Mouse (Mus musculus) embryonic facial prominence, embryonic 14.5 days (tissue): ENCODE data around the gene Nmnat1. TPM values are rescaled to one million over a fixed set of nuclear protein-coding genes. Genes with fewer than 3 reads are reported as not detected.
"Not testable (repeated sequence)": the region's sequence is repeated elsewhere in the genome, so short reads cannot be mapped to it uniquely, and the experiment has no call there.

ENCODE experiments used
- ATAC-seq: fragments of 200-750 bp; cut with Nextera tagmentation; 2 replicates; pipeline ENCODE4 v1.8.0; 2017; ENCODE audit warnings: low read depth, moderate number of reproducible peaks, moderate TSS enrichment
- DNase-seq: peaks from one replicate; pipeline ENCODE4 v3.0.0-alpha.2; 2015; ENCODE audit warnings: low spot score
- H3K27ac ChIP-seq: fragments of 300-500 bp; sonication (generic); replicated peaks from 2 replicates; pipeline ENCODE4 v1.5.1; 2014; ENCODE audit warnings: low read depth, mild to moderate bottlenecking, low read length, moderate library complexity
- H3K27me3 ChIP-seq: fragments of 300-500 bp; sonication (generic); replicated peaks from 2 replicates; pipeline ENCODE4 v1.6.1; 2014; ENCODE audit warnings: low read length; ENCODE audit not compliant: control insufficient read depth, insufficient read depth
- H3K36me3 ChIP-seq: fragments of 300-500 bp; sonication (generic); 2 replicates; pipeline ENCODE4 v1.6.1; 2014; ENCODE audit warnings: low read length, mixed read lengths; ENCODE audit not compliant: control insufficient read depth, insufficient read depth
- H3K4me1 ChIP-seq: fragments of 300-500 bp; sonication (generic); 2 replicates; pipeline ENCODE4 v1.6.1; 2014; ENCODE audit warnings: antibody characterized with exemption, low read length; ENCODE audit not compliant: control insufficient read depth, insufficient read depth
- H3K4me2 ChIP-seq: fragments of 300-500 bp; sonication (generic); 2 replicates; pipeline ENCODE4 v1.6.1; 2014; ENCODE audit warnings: low read depth, mild to moderate bottlenecking, low read length, moderate library complexity, mixed read lengths
- H3K4me3 ChIP-seq: fragments of 300-500 bp; sonication (generic); 2 replicates; pipeline ENCODE4 v1.5.1; 2014; ENCODE audit warnings: low read depth, mild to moderate bottlenecking, low read length
- H3K9ac ChIP-seq: fragments of 300-500 bp; sonication (generic); 2 replicates; pipeline ENCODE4 v1.6.1; 2014; ENCODE audit warnings: low read depth, mild to moderate bottlenecking, low read length, moderate library complexity, mixed read lengths
- H3K9me3 ChIP-seq: fragments of 300-500 bp; sonication (generic); 2 replicates; pipeline ENCODE4 v1.6.1; 2016; ENCODE audit warnings: low read length; ENCODE audit not compliant: control insufficient read depth
- WGBS: fragments of 180-500 bp; shearing (Covaris S2); extraction: QIAGEN DNeasy Blood & Tissue Kit; methylation state at CpG from one replicate; pipeline ENCODE4 v1.1.7; 2014; 5-methylcytosine and 5-hydroxymethylcytosine counted together
- polyA plus RNA-seq: library from polyadenylated mRNA; unstranded; fragments of >200 nt; fragmentation: Nextera tagmentation; extraction: Ambion mirVana; gene quantifications from 2 replicates; pipeline ENCODE4 v1.2.1, GENCODE M21; 2014

Nmnat1 gene
- polyA plus RNA-seq, 1 experiment from 2014 or later: 7.2 TPM

DNA sequence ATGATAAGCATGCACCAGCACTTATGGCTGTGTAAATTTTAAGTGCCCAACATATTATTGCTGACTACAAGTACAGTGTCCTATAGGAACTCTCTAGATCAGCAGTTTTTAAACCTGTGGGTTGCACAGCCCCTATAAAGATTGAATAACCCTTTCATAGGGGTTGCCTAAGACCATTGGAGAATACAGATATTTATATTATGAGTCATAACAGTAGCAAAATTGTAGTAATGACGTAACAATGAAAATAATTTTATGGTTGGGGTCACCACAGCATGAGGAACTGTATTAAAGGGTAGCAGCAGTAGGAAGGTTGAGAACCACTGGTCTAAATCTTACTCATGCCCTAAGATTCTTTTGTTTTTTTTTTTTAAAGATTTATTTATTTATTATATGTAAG is 25.6 kb downstream of the Nmnat1 start:
- Histone ChIP-seq H3K9me3 (no peaks in the 10 kb centered on the region), H3K9ac (no peak overlapping the region), H3K4me2 (no peak overlapping the region), H3K4me3 (no peak overlapping the region), H3K27me3 (no peaks in the 10 kb centered on the region), H3K27ac (no peak overlapping the region), H3K4me1 (no peaks in the 10 kb centered on the region), H3K36me3 (no peaks in the 10 kb centered on the region)
- DNase-seq (no peak), ATAC-seq (no peak)
- 83% methylated on average over 1 of the region's 1 CpGs for WGBS

GRCm38 (mm10) chr4:149458526-149458925 is 26.5 kb downstream of the Nmnat1 start:
- no peaks in the 10 kb centered on the region for H3K27me3 ChIP-seq
- H3K4me2 ChIP-seq: no peak overlapping the region
- no peaks in the 10 kb centered on the region for H3K36me3 ChIP-seq
- no peaks in the 10 kb centered on the region for H3K9me3 ChIP-seq
- H3K4me1 ChIP-seq: no peaks in the 10 kb centered on the region
- no peak overlapping the region for H3K4me3 ChIP-seq
- WGBS: 33% methylated on average over 5 of the region's 5 CpGs
- DNase-seq: no peak
- H3K9ac ChIP-seq: no peak overlapping the region
- H3K27ac ChIP-seq: no peak overlapping the region
- ATAC-seq: no peak

DNA sequence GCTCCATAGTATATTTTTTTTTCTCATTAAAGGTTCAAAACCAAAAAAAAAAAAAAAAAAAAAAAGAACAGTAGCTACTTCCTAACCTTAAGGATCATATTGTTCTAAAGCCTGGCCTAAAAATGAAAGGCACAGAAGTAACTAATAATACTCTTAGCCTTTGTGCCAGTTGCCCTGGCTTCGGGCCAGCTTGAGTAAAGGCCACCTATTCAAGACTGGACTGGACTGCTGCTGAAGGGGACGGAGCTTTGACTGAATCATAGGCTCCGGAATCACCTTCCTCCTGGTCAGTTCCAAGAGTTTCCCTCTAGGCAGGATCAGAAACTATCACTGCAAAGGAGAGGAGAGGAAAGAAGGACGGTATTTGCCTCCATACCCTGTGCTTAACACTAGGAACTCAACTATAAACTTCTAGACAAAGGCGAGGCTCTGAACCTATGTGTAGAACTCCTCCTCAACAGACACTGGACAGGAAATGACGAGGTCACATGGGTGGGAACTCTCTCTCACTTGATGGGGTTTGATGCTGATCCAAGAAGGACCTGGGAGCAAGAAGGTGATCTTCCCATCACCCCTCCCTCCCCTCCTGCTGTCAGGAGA is 27.1 kb downstream of the Nmnat1 start:
- DNase-seq (peak; percentile 9), ATAC-seq (no peak)
- H3K36me3 ChIP-seq: no peaks in the 10 kb centered on the region
- no peaks in the 10 kb centered on the region for H3K9me3 ChIP-seq
- 69% methylated on average over 6 of the region's 6 CpGs for WGBS
- H3K4me1 ChIP-seq: no peaks in the 10 kb centered on the region
- no peak overlapping the region for H3K9ac ChIP-seq
- no peak overlapping the region for H3K4me2 ChIP-seq
- no peaks in the 10 kb centered on the region for H3K27me3 ChIP-seq
- H3K27ac ChIP-seq: no peak overlapping the region
- H3K4me3 ChIP-seq: no peak overlapping the region

DNA sequence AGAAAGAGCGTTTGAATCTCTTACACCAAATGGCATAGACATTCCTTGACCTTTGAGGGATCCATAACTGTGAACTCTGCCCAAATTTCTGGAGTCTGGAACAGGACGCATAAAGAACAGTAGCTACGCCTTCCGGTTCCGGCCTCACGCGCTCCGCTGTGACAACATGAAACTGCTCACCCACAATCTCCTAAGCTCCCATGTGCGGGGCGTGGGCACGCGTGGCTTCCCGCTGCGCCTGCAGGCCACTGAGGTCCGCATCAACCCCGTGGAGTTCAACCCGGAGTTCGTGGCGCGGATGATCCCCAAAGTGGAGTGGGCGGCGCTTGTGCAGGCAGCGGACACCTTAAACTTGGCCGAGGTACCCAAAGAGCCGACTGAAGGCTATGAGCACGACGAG is 27.8 kb downstream of the Nmnat1 start:
- not testable (repeated sequence) for H3K9me3 ChIP-seq, DNase-seq, H3K4me2 ChIP-seq, ATAC-seq, H3K36me3 ChIP-seq, H3K4me3 ChIP-seq, H3K27ac ChIP-seq, H3K27me3 ChIP-seq, H3K4me1 ChIP-seq, H3K9ac ChIP-seq
- WGBS: 87% methylated on average over 24 of the region's 27 CpGs

- H3K9me3 ChIP-seq: no peaks in the 10 kb centered on the region
- H3K4me3 ChIP-seq: no peak within 1 kb of the TSS
- no peaks in the 10 kb centered on the region for H3K4me1 ChIP-seq
- H3K27ac ChIP-seq: no peak within 1 kb of the TSS
- DNase-seq: no peak
- H3K4me2 ChIP-seq: no peak within 1 kb of the TSS
- no peaks in the 10 kb centered on the region for H3K36me3 ChIP-seq
- no peaks in the 10 kb centered on the region for H3K27me3 ChIP-seq
- WGBS: 54% methylated on average over 8 of the region's 8 CpGs
- H3K9ac ChIP-seq: no peak within 1 kb of the TSS
- no peak for ATAC-seq
Observed at GRCm38 (mm10) chr4:149454879-149455278, 30.1 kb downstream of the Nmnat1 start, which contains the start of gene Rbp7. Gene Rbp7 (minus strand): TSS chr4:149454978.

DNA sequence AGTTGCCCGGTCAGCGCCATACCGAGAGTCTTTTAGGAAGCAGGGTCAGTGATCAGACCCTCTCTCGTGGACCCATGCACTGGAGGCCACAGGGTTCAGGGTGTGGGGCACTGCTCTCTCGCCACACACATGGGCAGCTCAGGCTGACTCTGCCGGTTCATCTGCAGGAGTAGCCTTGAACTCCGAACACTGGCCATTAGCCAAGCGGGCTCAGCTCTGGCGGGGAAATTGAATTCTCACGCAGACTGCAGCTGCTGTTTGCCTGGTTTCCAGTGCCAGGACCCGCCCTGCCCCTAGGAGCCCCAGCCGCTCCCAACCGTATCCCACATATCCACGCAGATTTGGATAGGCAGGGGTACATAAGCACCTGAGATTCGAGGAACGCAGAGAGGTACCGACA is 30.7 kb downstream of the Nmnat1 start:
- no peaks in the 10 kb centered on the region for H3K27me3 ChIP-seq
- no peak overlapping the region for H3K27ac ChIP-seq
- WGBS: 76% methylated on average over 15 of the region's 17 CpGs
- no peaks in the 10 kb centered on the region for H3K9me3 ChIP-seq
- no peaks in the 10 kb centered on the region for H3K36me3 ChIP-seq
- H3K9ac ChIP-seq: no peak overlapping the region
- ATAC-seq (no peak), DNase-seq (peak; percentile 7)
- H3K4me2 ChIP-seq: no peak overlapping the region
- H3K4me3 ChIP-seq: no peak overlapping the region
- no peaks in the 10 kb centered on the region for H3K4me1 ChIP-seq

GRCm38 (mm10) chr4:149453656-149454055 is 31.3 kb downstream of the Nmnat1 start:
- no peaks in the 10 kb centered on the region for H3K27me3 ChIP-seq
- no peak overlapping the region for H3K27ac ChIP-seq
- H3K4me2 ChIP-seq: no peak overlapping the region
- H3K9ac ChIP-seq: no peak overlapping the region
- no peaks in the 10 kb centered on the region for H3K36me3 ChIP-seq
- WGBS: 83% methylated on average over 4 of the region's 4 CpGs
- no peak for DNase-seq
- H3K4me1 ChIP-seq: no peaks in the 10 kb centered on the region
- H3K4me3 ChIP-seq: no peak overlapping the region
- no peaks in the 10 kb centered on the region for H3K9me3 ChIP-seq
- ATAC-seq: no peak

GRCm38 (mm10) chr4:149450636-149451035 is 34.4 kb downstream of the Nmnat1 start:
- ATAC-seq: no peak

DNA sequence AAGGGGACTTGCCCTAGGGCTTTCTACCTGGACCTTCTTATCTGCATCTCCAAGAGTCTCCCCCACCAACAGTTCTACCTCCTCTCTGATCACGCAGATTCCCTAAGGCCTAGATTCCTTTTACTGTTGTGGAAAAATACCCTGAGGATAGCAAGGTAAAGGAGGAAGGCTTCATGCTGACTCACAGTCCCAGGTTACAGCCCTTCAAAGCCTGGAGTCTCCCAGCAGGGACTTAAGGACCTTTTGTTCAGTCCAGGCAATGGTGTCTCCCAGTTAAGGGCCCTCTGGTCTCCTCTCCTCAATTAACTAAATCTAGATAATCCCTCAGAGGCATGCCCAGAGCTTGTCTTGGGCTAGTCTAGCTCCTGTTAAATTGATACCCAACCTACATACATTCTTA is 38.7 kb downstream of the Nmnat1 start:
- ATAC-seq (no peak), DNase-seq (no peak)
- Histone ChIP-seq H3K9me3 (no peaks in the 10 kb centered on the region), H3K27me3 (no peaks in the 10 kb centered on the region), H3K4me1 (peaks cover 12% of the 10 kb centered on the region), H3K4me2 (peak overlapping the region; percentile 66; the same call in 1 of the 2 replicates), H3K27ac (peak overlapping the region; percentile 91), H3K36me3 (no peaks in the 10 kb centered on the region), H3K9ac (no peak overlapping the region), H3K4me3 (no peak overlapping the region)
- 39% methylated on average over 1 of the region's 1 CpGs for WGBS

More at GRCm38 (mm10) chr4:149450636-149451035, 34.4 kb downstream of the Nmnat1 start:
- Histone ChIP-seq H3K27me3 (no peaks in the 10 kb centered on the region), H3K4me2 (no peak overlapping the region), H3K9ac (no peak overlapping the region), H3K4me3 (no peak overlapping the region), H3K36me3 (no peaks in the 10 kb centered on the region), H3K4me1 (peaks cover 4% of the 10 kb centered on the region; the same call in 1 of the 2 replicates), H3K9me3 (no peaks in the 10 kb centered on the region), H3K27ac (no peak overlapping the region)
- WGBS: 74% methylated on average over 3 of the region's 3 CpGs
- DNase-seq: no peak
